Mouse (Mus musculus) kidney, adult 2 months (tissue): ENCODE results near the gene Stx8.

ENCODE experiments used
- CTCF ChIP-seq: fragments of 200-500 bp; conservative IDR thresholded peaks from 2 replicates; pipeline ENCODE4 v1.5.1; 2011; ENCODE audit warnings: low read depth, mild to moderate bottlenecking, control low read depth, low read length, moderate library complexity, mixed read lengths; ENCODE audit not compliant: insufficient read depth, insufficient read length
- POLR2A ChIP-seq: fragments of 200-500 bp; IDR thresholded peaks from one replicate; pipeline ENCODE4 v1.6.1; 2011; ENCODE audit warnings: low read depth, low read length, control low read depth

GRCm38 (mm10) chr11:67991240-67991639 lies 25.2 kb downstream of the Stx8 start:
- TF ChIP-seq CTCF: no peak
- no peak for TF ChIP-seq POLR2A
